Mouse (Mus musculus) cortical plate, adult 2 months (tissue): ENCODE measurements around the gene Foxl2.

Source experiments
- CTCF ChIP-seq: fragments of 200-500 bp; IDR thresholded peaks from 2 replicates; pipeline ENCODE4 v1.5.1; 2011; ENCODE audit warnings: mild to moderate bottlenecking, control low read depth, low read length; ENCODE audit not compliant: insufficient read depth; ENCODE audit errors: extremely low read depth
- POLR2A ChIP-seq: fragments of 200-500 bp; IDR thresholded peaks from 2 replicates; pipeline ENCODE4 v1.6.1; 2011; ENCODE audit warnings: mild to moderate bottlenecking, low read length, control low read depth; ENCODE audit not compliant: insufficient read depth; ENCODE audit errors: extremely low read depth

DNA sequence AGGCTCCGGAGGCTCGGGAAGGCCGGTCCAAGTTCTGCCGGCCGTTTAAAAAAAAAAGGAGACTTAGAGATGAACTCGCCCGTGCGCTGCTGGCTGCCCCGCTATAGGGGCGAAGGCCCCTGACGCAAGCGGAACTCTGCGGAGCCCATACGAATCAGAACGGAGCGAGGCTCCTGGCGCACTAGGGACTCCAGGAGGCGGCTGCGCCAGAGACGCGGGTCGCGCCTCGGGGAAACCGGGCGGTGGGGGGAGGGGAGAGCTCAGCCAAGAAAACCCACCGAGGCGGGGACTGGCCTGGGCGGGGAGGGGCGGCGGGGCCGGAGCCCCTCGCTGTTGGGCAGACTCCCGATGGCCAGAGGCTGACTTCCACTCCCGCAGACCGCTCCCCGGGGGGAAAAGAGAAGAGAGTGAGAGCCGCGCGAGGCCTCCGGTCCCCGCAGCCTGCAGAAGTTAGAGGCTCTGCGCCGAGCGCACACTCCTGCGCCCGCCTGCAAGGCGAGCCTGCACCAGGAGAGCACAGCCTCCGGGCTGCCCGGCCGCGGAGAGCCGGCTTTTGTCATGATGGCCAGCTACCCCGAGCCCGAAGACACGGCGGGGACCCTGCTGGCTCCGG, at the start of gene Foxl2:
- TF ChIP-seq POLR2A: no peak
- TF ChIP-seq CTCF: no peak
